Mouse (Mus musculus): ENCODE data around the gene Pde12. TPM values are rescaled to one million over a fixed set of nuclear protein-coding genes. Genes with fewer than 3 reads are reported as not detected.

Pde12 gene
- total and polyA plus RNA-seq, 3 experiments = 18.0 to 19.8 TPM; not detected in 1

GRCm38 (mm10) chr14:26610689-26611088 lies 59.0 kb downstream of the Pde12 start:
- peaks cover 9 to 29% of the 10 kb centered on the region in 2 experiments for H3K36me3 ChIP-seq (ENCODE audit: control insufficient read depth in 1 of 2, insufficient read depth in 2 of 2, low read length in 2 of 2)

More at GRCm38 (mm10) chr14:26610689-26611088, 59.0 kb downstream of the Pde12 start:
- TF ChIP-seq ZKSCAN1 (IDR thresholded peaks at IDR 0.05; ENCODE audit: low read depth, low read length) = no peak
- TF ChIP-seq POLR2A (IDR thresholded peaks at IDR 0.05; ENCODE audit: control insufficient read depth in 1 of 2, insufficient read depth in 1 of 2, low read depth in 1 of 2, low read length in 2 of 2, poor library complexity in 1 of 2) = peak in 1 of 2 experiments; percentile 56; a peak in 2 of 4 replicates
- peak; percentile 89 for TF ChIP-seq ETS1 (IDR thresholded peaks at IDR 0.05; ENCODE audit: low read depth, low read length)
- TF ChIP-seq SMC3 (IDR thresholded peaks at IDR 0.05; ENCODE audit: low read depth, low read length) = no peak
- TF ChIP-seq MYB (IDR thresholded peaks at IDR 0.05; ENCODE audit: low read depth, low read length) = 0 out of 2 replicates have a peak, but pooled peaks have one; percentile 34
- TF ChIP-seq TBP (IDR thresholded peaks at IDR 0.05; ENCODE audit: low read depth, low read length) = peak; percentile 44; the same call in 1 of the 2 replicates
- no peak for TF ChIP-seq USF2 (IDR thresholded peaks at IDR 0.05; ENCODE audit: borderline replicate concordance in 1 of 2, insufficient read depth in 1 of 2, low read depth in 1 of 2, low read length in 2 of 2)
- peak; percentile 80 for TF ChIP-seq SIN3A (IDR thresholded peaks at IDR 0.05; ENCODE audit: low read length)
- peak; percentile 80 for TF ChIP-seq MAX (IDR thresholded peaks at IDR 0.05; ENCODE audit: low read length)
- peak; percentile 79 for TF ChIP-seq MXI1 (IDR thresholded peaks at IDR 0.05; ENCODE audit: low read depth, low read length)
- no peak for TF ChIP-seq HCFC1 (IDR thresholded peaks at IDR 0.05; ENCODE audit: low read depth, low read length)
- peak; percentile 70 to 78 for TF ChIP-seq EP300 (IDR thresholded peaks at IDR 0.05; ENCODE audit: low read depth in 1 of 2, low read length in 2 of 2)
- 0 out of 2 replicates have a peak, but pooled peaks have one; percentile 15 for TF ChIP-seq USF1 (IDR thresholded peaks at IDR 0.05; ENCODE audit: low read depth, low read length)
- TF ChIP-seq GATA1 (IDR thresholded peaks at IDR 0.05; ENCODE audit: low read depth, low read length) = peak; percentile 72
- no peak for TF ChIP-seq MAFK (IDR thresholded peaks at IDR 0.05; ENCODE audit: borderline replicate concordance, low read depth, low read length)
- no peak for TF ChIP-seq CTCF (IDR thresholded peaks at IDR 0.05 in 2 of 3, conservative IDR thresholded peaks at IDR 0.05 in 1 of 3; ENCODE audit: control insufficient read depth in 1 of 3, insufficient read depth in 1 of 3, low read depth in 2 of 3, low read length in 3 of 3, poor library complexity in 1 of 3, severe bottlenecking in 1 of 3)
- TF ChIP-seq MYC (IDR thresholded peaks at IDR 0.05; ENCODE audit: low read depth, low read length) = peak; percentile 87
- no peak for TF ChIP-seq MAZ (IDR thresholded peaks at IDR 0.05; ENCODE audit: low read depth, low read length)
- no peak for TF ChIP-seq ZMIZ1 (IDR thresholded peaks at IDR 0.05; ENCODE audit: low read depth, low read length)
- TF ChIP-seq TCF12 (IDR thresholded peaks at IDR 0.05; ENCODE audit: low read depth, low read length) = peak; percentile 54; the same call in 1 of the 2 replicates
- TF ChIP-seq ZNF384 (IDR thresholded peaks at IDR 0.05; ENCODE audit: low read depth, low read length) = 0 out of 2 replicates have a peak, but pooled peaks have one; percentile 23
- TF ChIP-seq MEF2A (IDR thresholded peaks at IDR 0.05; ENCODE audit: extremely low read depth, insufficient replicate concordance, low read depth, low read length, poor library complexity, severe bottlenecking) = no peak
- no peak for TF ChIP-seq CHD2 (IDR thresholded peaks at IDR 0.05; ENCODE audit: low read length)
- Histone ChIP-seq H3K9me3 (replicated peaks; ENCODE audit: insufficient read depth, low read length) (no peaks in the 10 kb centered on the region), H3K4me1 (ENCODE audit: control insufficient read depth in 1 of 2, insufficient read depth in 2 of 2, low read length in 2 of 2) (peaks cover 20 to 27% of the 10 kb centered on the region in 2 experiments), H3K4me3 (ENCODE audit: control insufficient read depth in 1 of 2, insufficient read depth in 1 of 2, low read depth in 2 of 2, low read length in 2 of 2) (peak overlapping the region; percentile 17 to 27), H3K9ac (ENCODE audit: control insufficient read depth, low read depth, low read length, poor library complexity, severe bottlenecking) (peak overlapping the region; percentile 46), H3K27me3 (ENCODE audit: control insufficient read depth in 1 of 2, insufficient read depth in 2 of 2, low read length in 2 of 2) (no peaks in the 10 kb centered on the region), H3K27ac (ENCODE audit: control insufficient read depth, low read depth, low read length) (peak overlapping the region; percentile 85), H3K79me2 (ENCODE audit: control insufficient read depth, insufficient read depth, low read length, poor library complexity) (no peaks in the 10 kb centered on the region)
- DNase-seq (ENCODE audit: low read depth, low spot score) = peak; percentile 84

Other genes with a start within 250 kb of the Pde12 start
- 21.4 and 23.7 TPM in 2 replicates for gene Slmap, start 135.0 kb downstream of the Pde12 start, total RNA-seq (2012; rRNA removed)
- 10 to 100 TPM in 1 of 2 experiments, not detected in 1; 41.9 TPM for gene Slmap, start 135.0 kb downstream of the Pde12 start, polyA plus RNA-seq (2012; ENCODE audit: insufficient read depth in 1 of 2, insufficient read length in 2 of 2, low read depth in 1 of 2, low replicate concordance in 2 of 2, missing spikeins in 1 of 2)
- gene Dennd6a, start 96.0 kb downstream of the Pde12 start, total RNA-seq (2012; rRNA removed) = 13.1 and 14.6 TPM in 2 replicates
- 10 to 100 TPM; 13.6 to 40.0 TPM for gene Dennd6a, start 96.0 kb downstream of the Pde12 start, polyA plus RNA-seq (2012; ENCODE audit: insufficient read depth in 1 of 2, insufficient read length in 2 of 2, low read depth in 1 of 2, low replicate concordance in 2 of 2, missing spikeins in 1 of 2)
- 50.9 and 51.5 TPM in 2 replicates for gene Arf4, start 31.8 kb downstream of the Pde12 start, total RNA-seq (2012; rRNA removed)
- gene Arf4, start 31.8 kb downstream of the Pde12 start, polyA plus RNA-seq (2012; ENCODE audit: insufficient read depth in 1 of 2, insufficient read length in 2 of 2, low read depth in 1 of 2, low replicate concordance in 2 of 2, missing spikeins in 1 of 2) = 10 to 100 TPM in 1 of 2 experiments, not detected in 1; 87.6 TPM
- 0.04 and 0.10 TPM in 2 replicates for gene Dnah12, start 23.4 kb upstream of the Pde12 start, total RNA-seq (2012; rRNA removed)
- under 1 TPM in 1 of 2 experiments, not detected in 1; 0.10 TPM for gene Dnah12, start 23.4 kb upstream of the Pde12 start, polyA plus RNA-seq (2012; ENCODE audit: insufficient read depth in 1 of 2, insufficient read length in 2 of 2, low read depth in 1 of 2, low replicate concordance in 2 of 2, missing spikeins in 1 of 2)
- gene Asb14, start 224.7 kb upstream of the Pde12 start, total RNA-seq (2012; rRNA removed) = not detected in 2 replicates
- under 1 TPM in 1 of 2 experiments, not detected in 1; 0.06 TPM for gene Asb14, start 224.7 kb upstream of the Pde12 start, polyA plus RNA-seq (2012; ENCODE audit: insufficient read depth in 1 of 2, insufficient read length in 2 of 2, low read depth in 1 of 2, low replicate concordance in 2 of 2, missing spikeins in 1 of 2)